Comparison of ENCODE assay signal across 50 mouse cellular contexts in the genomic region with DNA sequence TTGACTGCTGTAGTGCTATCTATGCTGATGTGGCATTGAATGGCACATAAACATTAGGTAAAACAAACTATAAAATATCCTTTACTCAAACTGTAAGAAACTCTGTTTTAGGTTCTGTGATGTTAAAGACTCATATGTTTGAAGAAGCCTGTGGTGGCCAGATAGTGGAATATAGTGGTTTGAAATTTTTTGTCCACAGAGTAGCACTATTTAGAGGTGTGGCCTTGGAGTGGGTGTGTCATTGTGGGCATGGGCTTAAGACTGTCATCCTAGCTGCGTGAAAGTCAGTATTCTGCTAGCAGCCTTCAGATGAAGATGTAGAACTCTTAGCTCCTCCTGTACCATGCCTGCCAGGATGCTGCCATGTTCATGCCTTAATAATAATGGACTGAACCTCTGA. TPM values are rescaled to one million over a fixed set of nuclear protein-coding genes. Genes with fewer than 3 reads are reported as not detected.
"Had no signal": no experiment of that assay in that cellular context is flagged by ENCODE, and none has a peak within 500 bp of the region (broad histone marks: within the 10 kb centered on the region; RNA-seq: fewer than 3 reads in every experiment).

No protein-coding gene starts in this region.

- H3K9me3 ChIP-seq: heart, embryonic 10.5 days; heart, embryonic 12.5 days; heart, embryonic 13.5 days; heart, embryonic 15.5 days; hindbrain, embryonic 12.5 days; hindbrain, embryonic 13.5 days; hindbrain, embryonic 15.5 days; intestine, embryonic 15.5 days; kidney, embryonic 15.5 days had no signal

- DNase-seq: heart, postnatal 10 days; heart, postnatal 14 days; heart, postnatal 36 days; heart, postnatal 4 days; kidney, adult 11 months; kidney, adult 18-20 months; kidney, adult 2 months; kidney, adult 8-10 months; kidney, adult 9 months; kidney, postnatal 10 days; kidney, postnatal 14 days; kidney, postnatal 25 days; kidney, postnatal 36 days; kidney, postnatal 4 days; layer of hippocampus, adult 9-11 months; layer of hippocampus, postnatal 36 days had no signal

- H3K27ac ChIP-seq: heart, embryonic 10.5 days; heart, embryonic 13.5 days; heart, embryonic 15.5 days; hindbrain, embryonic 12.5 days; hindbrain, embryonic 13.5 days; hindbrain, embryonic 14.5 days; hindbrain, embryonic 15.5 days; hindbrain, postnatal 0 days; intestine, embryonic 15.5 days; kidney, embryonic 15.5 days; kidney, postnatal 0 days; layer of hippocampus, adult 2 months had no signal

- H3K4me1 ChIP-seq: heart, embryonic 10.5 days; heart, embryonic 12.5 days; heart, embryonic 15.5 days; hindbrain, embryonic 15.5 days; intestine, embryonic 15.5 days; kidney, embryonic 15.5 days had no signal

- H3K4me2 ChIP-seq: heart, embryonic 11.5 days; heart, embryonic 12.5 days; heart, embryonic 13.5 days; heart, embryonic 15.5 days; hindbrain, embryonic 12.5 days; hindbrain, embryonic 13.5 days; hindbrain, embryonic 14.5 days; hindbrain, embryonic 15.5 days; intestine, embryonic 15.5 days; kidney, embryonic 15.5 days had no signal

- H3K4me3 ChIP-seq: heart, embryonic 10.5 days; heart, embryonic 12.5 days; heart, embryonic 13.5 days; heart, embryonic 15.5 days; hindbrain, embryonic 12.5 days; hindbrain, embryonic 13.5 days; hindbrain, embryonic 15.5 days; intestine, embryonic 15.5 days; kidney, embryonic 15.5 days; layer of hippocampus, adult 2 months had no signal

- H3K9ac ChIP-seq: heart, embryonic 12.5 days; heart, embryonic 13.5 days; heart, embryonic 15.5 days; hindbrain, embryonic 12.5 days; hindbrain, embryonic 13.5 days; hindbrain, embryonic 14.5 days; hindbrain, embryonic 15.5 days; intestine, embryonic 15.5 days; kidney, embryonic 15.5 days had no signal

- ATAC-seq: hindbrain, embryonic 16.5 days; hindbrain, postnatal 0 days; inflammation-experienced regulatory T-cells, adult 6 months; intestine, embryonic 15.5 days; intestine, embryonic 16.5 days; intestine, postnatal 0 days had no signal

- H3K27me3 ChIP-seq: heart, embryonic 12.5 days; heart, embryonic 13.5 days; heart, embryonic 15.5 days; hindbrain, embryonic 12.5 days; hindbrain, embryonic 13.5 days; hindbrain, embryonic 15.5 days; intestine, embryonic 15.5 days; kidney, embryonic 15.5 days had no signal

- H3K36me3 ChIP-seq: heart, embryonic 10.5 days; heart, embryonic 15.5 days; hindbrain, embryonic 12.5 days; hindbrain, embryonic 13.5 days; hindbrain, embryonic 15.5 days; intestine, embryonic 15.5 days; kidney, embryonic 15.5 days had no signal

RNA-seq across cellular contexts. Expression of gene Gm11114, which starts 3.5 kb away (rescaled TPM):
- total RNA-seq: heart, postnatal 10 days; heart, postnatal 14 days; heart, postnatal 25 days; heart, postnatal 36 days; heart, postnatal 4 days; hematopoietic stem cell, adult 5-6 weeks; hindbrain, postnatal 0 days; layer of hippocampus, adult 18-20 months; layer of hippocampus, adult 2 months; layer of hippocampus, adult 8-10 months; layer of hippocampus, postnatal 10 days; layer of hippocampus, postnatal 14 days; layer of hippocampus, postnatal 25 days; layer of hippocampus, postnatal 36 days; left cerebral cortex, adult 18-20 months had no signal
- polyA plus RNA-seq: heart, embryonic 10.5 days; heart, embryonic 11.5 days; heart, embryonic 12.5 days; heart, embryonic 13.5 days; heart, embryonic 14.5 days; heart, embryonic 15.5 days; heart, embryonic 16.5 days; heart, postnatal 0 days; hindbrain, embryonic 11.5 days; hindbrain, embryonic 12.5 days; hindbrain, embryonic 13.5 days; hindbrain, embryonic 14.5 days; hindbrain, embryonic 15.5 days; hindbrain, embryonic 16.5 days; hindbrain, postnatal 0 days; inflammation-experienced regulatory T-cells, adult 6 months; intestine, embryonic 14.5 days; intestine, embryonic 15.5 days; intestine, embryonic 16.5 days; intestine, postnatal 0 days; kidney, adult 2 months; kidney, embryonic 14.5 days; kidney, embryonic 15.5 days; kidney, embryonic 16.5 days; kidney, postnatal 0 days; large intestine, adult 2 months had no signal
